Mouse (Mus musculus): ENCODE measurements around the gene Bcl2.
A peak's percentile ranks its signal among the peaks of the same experiment; 100 is the strongest.
"Not testable (repeated sequence)": the region's sequence is repeated elsewhere in the genome, so short reads cannot be mapped to it uniquely, and the experiment has no call there.

Gene Bcl2

DNA sequence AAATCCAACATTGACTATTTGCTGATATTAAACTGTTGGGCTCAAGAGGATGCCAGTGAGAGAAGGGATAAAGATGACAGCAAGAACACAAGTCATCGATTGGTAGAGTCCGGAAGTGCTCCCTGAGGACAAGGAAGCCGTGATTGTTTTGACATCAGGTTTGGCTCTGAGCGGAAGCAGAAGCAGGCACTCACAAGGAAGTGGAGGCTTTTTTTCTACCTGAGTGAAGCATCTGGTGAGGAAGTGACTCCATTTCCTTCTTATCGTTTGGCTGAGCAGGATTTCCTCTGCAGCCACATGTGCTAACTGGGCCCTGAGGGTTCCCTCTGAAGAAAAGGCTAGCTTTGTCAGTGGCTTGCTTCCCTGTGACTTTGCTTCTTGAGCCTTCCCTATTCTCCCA, 165.0 kb downstream of the Bcl2 start:
- DNase-seq, result peak; percentile 23

- peak; percentile 67 for DNase-seq
Measured at GRCm38 (mm10) chr1:106544817-106545612, 169.1 kb downstream of the Bcl2 start.

GRCm38 (mm10) chr1:106542731-106543130, 171.3 kb downstream of the Bcl2 start:
- DNase-seq, result no peak

- no peak for DNase-seq
Measured at GRCm38 (mm10) chr1:106541851-106542250, 172.2 kb downstream of the Bcl2 start.

DNA sequence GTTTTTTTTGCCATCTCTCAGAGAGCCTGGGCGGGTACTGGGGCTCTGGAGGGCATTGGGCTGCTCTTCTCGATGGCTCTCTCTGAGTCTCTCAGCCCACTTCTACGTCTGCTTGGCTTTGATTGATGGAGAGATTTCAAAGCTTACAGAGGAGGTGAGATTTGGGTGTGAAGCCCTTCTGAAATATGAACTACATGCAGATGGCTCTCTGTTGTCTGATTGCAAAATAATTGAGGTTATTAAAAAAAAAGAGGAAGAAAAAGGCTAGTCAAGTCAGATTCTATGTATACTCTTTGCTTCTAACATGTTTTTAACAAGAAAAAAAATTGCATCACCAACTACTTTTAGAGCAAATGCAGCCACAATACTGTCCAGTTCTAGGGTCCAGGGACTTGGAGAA, 173.9 kb downstream of the Bcl2 start:
- no peak for DNase-seq

- no peak for DNase-seq
Measured at GRCm38 (mm10) chr1:106539029-106539428, 175.0 kb downstream of the Bcl2 start.

- not testable (repeated sequence) for DNase-seq
Measured at GRCm38 (mm10) chr1:106534835-106535234, 179.2 kb downstream of the Bcl2 start.

GRCm38 (mm10) chr1:106529570-106529969, 184.5 kb downstream of the Bcl2 start:
- no peak for DNase-seq

DNA sequence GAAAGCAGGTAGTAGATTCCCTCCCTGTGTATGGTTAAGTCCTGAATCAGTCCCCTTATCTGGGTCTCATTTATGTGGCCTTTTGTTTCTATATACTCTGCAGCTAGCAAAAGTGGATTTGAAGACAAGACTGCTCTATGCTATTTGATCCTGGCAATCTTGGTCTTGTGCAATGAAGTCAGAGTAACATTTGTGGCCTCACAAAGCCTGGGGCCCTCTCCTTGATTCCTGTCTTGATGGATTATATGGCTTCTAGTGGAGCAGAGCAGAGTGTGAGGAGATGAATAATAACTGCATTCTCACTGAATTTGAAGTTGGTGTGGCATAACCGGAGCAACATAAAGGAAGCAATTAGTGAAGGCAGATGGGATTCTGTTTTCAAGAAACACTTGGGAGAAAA, 186.5 kb downstream of the Bcl2 start:
- DNase-seq, result no peak

- no peak for DNase-seq
Measured at GRCm38 (mm10) chr1:106526751-106527150, 187.3 kb downstream of the Bcl2 start.

DNA sequence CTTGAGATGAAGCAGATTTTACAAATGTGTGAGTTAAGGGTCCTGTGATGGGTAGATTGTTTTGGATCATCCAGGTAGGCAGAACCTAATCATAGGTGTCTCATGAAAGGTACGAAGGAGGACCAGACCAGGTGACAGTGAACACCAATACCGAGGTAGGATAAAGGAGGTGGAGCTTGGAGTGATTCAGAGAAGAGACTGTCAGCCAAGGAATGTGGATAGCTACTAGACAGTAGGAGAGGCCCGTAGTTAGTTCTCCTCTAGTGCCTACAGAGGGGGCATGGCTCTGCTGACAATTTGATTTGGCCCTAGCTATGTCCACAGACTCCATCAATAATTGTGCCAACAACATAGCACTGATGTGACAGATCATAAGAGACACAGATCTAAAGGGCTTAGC, 188.0 kb downstream of the Bcl2 start:
- no peak for DNase-seq

GRCm38 (mm10) chr1:106523741-106524140, 190.3 kb downstream of the Bcl2 start:
- no peak for DNase-seq

DNA sequence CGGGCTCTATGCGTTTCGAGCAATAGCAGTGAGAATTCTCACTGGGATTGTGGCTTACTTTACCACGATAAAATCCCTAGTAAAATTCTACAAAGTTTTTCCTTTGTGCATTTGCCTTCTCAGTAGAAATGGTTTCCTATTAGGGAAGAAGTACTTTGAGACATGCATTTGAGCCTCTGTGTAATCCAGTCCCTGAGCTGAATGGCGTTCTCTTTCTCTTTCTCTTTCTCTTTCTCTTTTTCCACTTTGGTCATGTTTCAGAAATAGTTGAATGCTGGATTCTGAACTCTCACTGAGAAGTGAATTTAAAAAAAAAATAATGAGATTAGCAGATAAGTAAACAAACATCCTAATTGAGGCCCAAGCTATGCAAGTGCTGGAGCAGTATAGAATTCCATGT, 191.1 kb downstream of the Bcl2 start:
- no peak for DNase-seq

DNA sequence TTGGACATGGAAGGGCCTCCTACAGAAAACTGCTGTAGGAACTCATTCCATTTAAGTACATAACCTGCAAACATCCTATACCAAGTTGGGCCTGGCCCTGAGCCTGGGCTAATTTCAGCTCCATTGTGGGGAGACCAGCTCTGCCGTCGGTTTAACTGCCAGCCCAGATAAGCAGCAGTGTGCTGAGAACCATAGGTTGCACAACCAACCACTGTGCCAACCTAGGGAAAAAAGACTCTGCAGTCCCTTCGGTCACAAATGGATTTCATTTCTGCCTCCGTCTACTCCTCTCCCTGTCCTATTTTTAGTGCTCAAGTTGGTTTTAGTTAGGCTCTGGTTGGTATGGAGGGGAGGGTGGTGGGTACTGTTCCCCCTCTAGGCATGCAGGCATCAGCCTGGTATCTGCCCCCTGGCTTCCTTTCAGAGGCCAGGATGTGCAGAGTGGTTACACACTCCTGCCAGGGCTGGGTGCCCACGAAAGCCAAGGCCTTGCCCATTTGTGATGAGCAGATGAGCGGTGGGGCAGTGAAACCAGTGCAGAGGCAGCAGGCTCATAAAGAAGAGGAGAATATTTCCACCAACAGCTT, 196.4 kb downstream of the Bcl2 start:
- peak; percentile 25 for DNase-seq

- no peak for DNase-seq
Measured at GRCm38 (mm10) chr1:106517099-106517498, 197.0 kb downstream of the Bcl2 start.

- peak; percentile 57 for DNase-seq
Measured at GRCm38 (mm10) chr1:106515611-106516010, 198.5 kb downstream of the Bcl2 start.

- no peak for DNase-seq
Measured at GRCm38 (mm10) chr1:106513890-106514643, 200.0 kb downstream of the Bcl2 start.

DNA sequence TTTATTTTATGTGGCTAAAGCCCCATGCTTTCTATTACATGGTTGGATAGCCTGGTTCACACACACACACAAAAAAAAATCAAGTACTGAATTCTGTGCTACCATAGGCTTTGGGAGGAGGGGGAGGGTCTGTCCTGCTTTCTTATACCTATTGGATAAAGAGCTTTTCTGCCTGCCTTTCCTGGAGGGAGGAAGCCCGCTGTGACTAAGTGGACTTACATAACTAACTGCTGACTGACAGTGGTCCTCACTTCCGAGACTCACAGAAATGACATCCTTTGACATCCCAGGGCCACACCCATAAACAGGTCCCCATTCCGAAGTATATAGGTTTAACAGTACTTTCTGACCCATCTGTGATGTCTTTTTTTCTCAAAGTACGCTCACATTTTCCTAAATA, 200.6 kb downstream of the Bcl2 start:
- no peak for DNase-seq

- DNase-seq, result peak; percentile 84
Measured at GRCm38 (mm10) chr1:106511593-106511992, 202.5 kb downstream of the Bcl2 start.

GRCm38 (mm10) chr1:106507556-106507955, 206.5 kb downstream of the Bcl2 start:
- no peak for DNase-seq

- no peak for DNase-seq
Measured at GRCm38 (mm10) chr1:106503910-106504309, 210.2 kb downstream of the Bcl2 start.

DNA sequence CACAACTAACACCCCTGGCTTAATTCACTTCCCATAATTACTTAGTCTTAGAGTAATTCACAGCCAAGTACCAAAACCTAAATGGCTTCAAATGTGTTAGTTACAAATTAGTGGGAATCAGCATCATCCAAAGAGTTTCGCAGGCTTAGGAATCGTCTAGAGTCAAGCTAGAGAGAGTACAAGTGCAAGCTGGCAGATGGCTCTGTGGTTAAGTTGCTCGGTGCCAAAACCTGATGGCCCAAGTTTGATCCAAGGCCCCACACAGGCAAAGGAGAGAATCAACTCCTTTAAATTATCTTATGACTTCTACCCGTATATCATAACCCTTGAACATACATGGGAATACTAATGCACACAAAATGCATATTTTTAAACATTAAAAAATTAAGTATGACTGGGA, 210.7 kb downstream of the Bcl2 start:
- DNase-seq, result no peak

DNA sequence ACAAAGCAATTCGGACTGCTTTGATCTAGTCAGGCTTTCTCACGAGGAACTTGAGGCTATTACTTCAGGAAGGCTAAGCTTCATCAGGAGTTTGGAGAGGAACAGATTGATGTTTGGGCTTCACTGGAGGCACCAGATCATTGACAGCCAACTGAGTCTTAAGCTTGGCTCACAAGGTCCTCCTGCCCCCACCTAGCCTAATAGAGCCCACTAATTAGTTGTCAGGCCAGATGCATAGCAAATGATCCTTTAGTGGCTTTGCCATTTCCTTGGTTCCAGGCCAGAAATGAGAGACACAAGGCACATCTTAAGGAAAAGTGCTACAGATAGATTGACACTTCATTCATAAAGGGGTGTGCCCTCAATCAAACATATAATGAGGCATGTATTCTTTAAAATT, 216.1 kb downstream of the Bcl2 start:
- no peak for DNase-seq

All from thymus, postnatal 25 days (tissue).